Mouse (Mus musculus) liver, embryonic 11.5 days (tissue): ENCODE data around the gene Cep104. TPM values are rescaled to one million over a fixed set of nuclear protein-coding genes. Genes with fewer than 3 reads are reported as not detected.

Source experiments
- ATAC-seq: fragments of 200-750 bp; cut with Nextera tagmentation; replicated peaks from 2 replicates; pipeline ENCODE4 v1.8.0; 2017; ENCODE audit warnings: moderate number of reproducible peaks, mild to moderate bottlenecking, moderate TSS enrichment, moderate library complexity; ENCODE audit not compliant: low FRiP score
- DNase-seq: peaks from one replicate; pipeline ENCODE4 v3.0.0-alpha.2; 2017; ENCODE audit warnings: low spot score
- H3K27ac ChIP-seq: fragments of 300-500 bp; sonication (generic); 2 replicates; pipeline ENCODE4 v1.5.1; 2014; ENCODE audit warnings: mild to moderate bottlenecking, low read depth, low read length, control low read depth
- H3K27me3 ChIP-seq: fragments of 300-500 bp; sonication (generic); replicated peaks from 2 replicates; pipeline ENCODE4 v1.6.1; 2014; ENCODE audit warnings: low read length, mixed read lengths; ENCODE audit not compliant: control insufficient read depth, insufficient read depth
- H3K36me3 ChIP-seq: fragments of 300-500 bp; sonication (generic); 2 replicates; pipeline ENCODE4 v1.6.1; 2014; ENCODE audit warnings: mild to moderate bottlenecking, low read length, moderate library complexity, mixed read lengths; ENCODE audit not compliant: control insufficient read depth, insufficient read depth
- H3K4me1 ChIP-seq: fragments of 300-500 bp; sonication (generic); replicated peaks from 2 replicates; pipeline ENCODE4 v1.6.1; 2014; ENCODE audit warnings: low read length, mixed read lengths; ENCODE audit not compliant: control insufficient read depth, insufficient read depth
- H3K4me2 ChIP-seq: fragments of 300-500 bp; sonication (generic); 2 replicates; pipeline ENCODE4 v1.6.1; 2014; ENCODE audit warnings: mild to moderate bottlenecking, control low read depth, moderate library complexity
- H3K4me3 ChIP-seq: fragments of 300-500 bp; sonication (generic); 2 replicates; pipeline ENCODE4 v1.5.1; 2014; ENCODE audit warnings: low read depth, low read length, control low read depth
- H3K9ac ChIP-seq: fragments of 300-500 bp; sonication (generic); 2 replicates; pipeline ENCODE4 v1.6.1; 2014; ENCODE audit warnings: low read depth, low read length, control low read depth
- H3K9me3 ChIP-seq: fragments of 300-500 bp; sonication (generic); 2 replicates; pipeline ENCODE4 v1.6.1; 2016; ENCODE audit warnings: low read length, inconsistent platforms, mixed read lengths; ENCODE audit not compliant: control insufficient read depth
- WGBS: fragments of 180-500 bp; shearing (Covaris S2); extraction: QIAGEN DNeasy Blood & Tissue Kit; methylation state at CpG from one replicate; pipeline ENCODE4 v1.1.7; 2014; 5-methylcytosine and 5-hydroxymethylcytosine counted together
- polyA plus RNA-seq: library from polyadenylated mRNA; unstranded; fragments of >200 nt; fragmentation: Nextera tagmentation; extraction: Ambion mirVana; gene quantifications from 2 replicates; pipeline ENCODE4 v1.2.1, GENCODE M21; 2014

Cep104 gene
- polyA plus RNA-seq, 1 experiment from 2014 or later = 14.3 TPM

GRCm38 (mm10) chr4:154023754-154024601 lies 49.0 kb downstream of the Cep104 start:
- WGBS = 3% methylated on average over 8 of the region's 8 CpGs
- Histone ChIP-seq H3K4me3 (peak overlapping the region; percentile 81), H3K4me1 (peaks cover 49% of the 10 kb centered on the region), H3K27me3 (no peaks in the 10 kb centered on the region), H3K27ac (peak overlapping the region; percentile 94), H3K4me2 (peak overlapping the region; percentile 88), H3K9me3 (no peaks in the 10 kb centered on the region), H3K9ac (peak overlapping the region; percentile 92), H3K36me3 (peaks cover 33% of the 10 kb centered on the region)
- peak; percentile 80 for DNase-seq
- peak; percentile 86 for ATAC-seq

GRCm38 (mm10) chr4:154024729-154025521 lies 49.9 kb downstream of the Cep104 start:
- peaks cover 24% of the 10 kb centered on the region for H3K36me3 ChIP-seq
- no peaks in the 10 kb centered on the region for H3K27me3 ChIP-seq
- DNase-seq = no peak
- H3K4me2 ChIP-seq = peak overlapping the region; percentile 88
- WGBS = 13% methylated on average over 17 of the region's 17 CpGs
- no peak for ATAC-seq
- peak overlapping the region; percentile 94 for H3K27ac ChIP-seq
- peak overlapping the region; percentile 81 for H3K4me3 ChIP-seq
- H3K9me3 ChIP-seq = no peaks in the 10 kb centered on the region
- H3K9ac ChIP-seq = peak overlapping the region; percentile 92
- H3K4me1 ChIP-seq = peaks cover 49% of the 10 kb centered on the region

DNA sequence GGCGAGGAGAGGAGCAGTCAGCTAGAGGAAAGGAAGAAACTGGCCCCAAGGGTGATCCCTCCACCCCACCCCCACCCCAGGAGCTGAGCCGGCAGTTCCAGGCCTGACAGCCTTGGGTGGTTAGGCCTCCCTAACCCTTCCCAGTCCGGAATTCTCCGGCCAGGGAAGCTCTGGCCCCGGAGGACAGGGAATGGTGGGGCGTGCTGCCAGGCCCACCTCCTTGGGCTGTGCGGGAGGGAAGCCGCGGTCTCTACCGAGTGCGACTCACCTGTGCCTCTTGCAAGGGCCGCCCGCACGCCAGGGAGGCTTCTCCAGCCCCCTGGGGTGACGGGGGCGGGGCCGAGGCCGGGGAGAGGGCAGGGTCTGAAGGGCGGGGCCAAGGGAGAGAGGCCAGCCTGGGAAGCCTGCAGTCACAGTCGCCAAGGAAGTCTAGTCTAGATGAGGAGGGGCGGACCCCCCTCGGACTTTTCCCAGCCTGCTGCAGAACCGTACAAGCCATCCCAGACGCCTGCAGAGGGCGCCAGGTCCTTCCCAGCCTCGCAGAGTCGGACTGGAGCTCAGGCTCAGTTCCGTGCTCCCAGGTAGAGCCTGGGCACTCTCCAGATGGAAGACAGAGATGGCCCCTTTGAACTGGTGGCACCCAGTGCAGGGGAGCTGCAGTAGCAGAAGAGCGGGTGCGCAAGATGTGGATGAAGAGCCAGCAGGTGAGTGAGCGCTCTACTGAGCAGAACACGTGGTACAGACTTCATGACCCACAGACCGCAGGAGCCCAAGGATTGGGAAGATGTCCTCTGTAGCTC lies 50.8 kb downstream of the Cep104 start, which contains the start of gene Smim1:
Gene Smim1 (minus strand): TSS at position 590 of the 800 bp plus-strand sequence.
- H3K27me3 ChIP-seq = no peaks in the 10 kb centered on the region
- H3K9me3 ChIP-seq = no peaks in the 10 kb centered on the region
- H3K4me3 ChIP-seq = peak within 1 kb of the TSS; percentile 81
- WGBS = 2% methylated on average over 33 of the region's 33 CpGs
- peak within 1 kb of the TSS; percentile 88 for H3K4me2 ChIP-seq
- peak within 1 kb of the TSS; percentile 94 for H3K27ac ChIP-seq
- DNase-seq (peak; percentile 87), ATAC-seq (peak; percentile 74)
- peaks cover 19% of the 10 kb centered on the region for H3K36me3 ChIP-seq
- H3K4me1 ChIP-seq = peaks cover 49% of the 10 kb centered on the region
- H3K9ac ChIP-seq = peak within 1 kb of the TSS; percentile 92

GRCm38 (mm10) chr4:154026441-154026761 lies 51.4 kb downstream of the Cep104 start:
- Histone ChIP-seq H3K4me2 (peak overlapping the region; percentile 88), H3K9ac (peak overlapping the region; percentile 92), H3K36me3 (peaks cover 14% of the 10 kb centered on the region), H3K27ac (peak overlapping the region; percentile 94; the same call in 1 of the 2 replicates), H3K27me3 (no peaks in the 10 kb centered on the region), H3K4me3 (peak overlapping the region; percentile 81), H3K4me1 (peaks cover 49% of the 10 kb centered on the region), H3K9me3 (no peaks in the 10 kb centered on the region)
- DNase-seq = no peak
- 18% methylated on average over 2 of the region's 2 CpGs for WGBS
- ATAC-seq = no peak

DNA sequence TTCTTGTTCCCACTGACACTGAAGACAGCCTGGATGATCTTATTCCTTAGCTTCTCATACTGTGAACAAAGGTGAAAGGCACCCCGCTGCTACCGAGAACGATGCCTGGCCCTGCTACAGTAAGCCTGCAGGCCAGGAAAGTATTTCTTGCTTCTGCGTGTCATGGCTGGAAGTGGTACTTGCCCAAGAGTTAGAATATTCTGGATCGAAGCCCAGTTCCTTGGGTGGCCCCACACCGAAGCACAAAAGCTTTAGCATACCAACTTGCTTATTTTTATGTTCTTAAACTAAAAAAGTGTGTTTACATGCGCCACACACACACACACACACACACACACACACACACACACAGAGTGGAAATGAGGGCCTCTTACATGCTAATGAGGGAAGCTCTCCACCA lies 53.1 kb downstream of the Cep104 start:
- Histone ChIP-seq H3K27me3 (no peaks in the 10 kb centered on the region), H3K9me3 (no peaks in the 10 kb centered on the region), H3K4me2 (no peak overlapping the region), H3K4me3 (no peak overlapping the region), H3K9ac (no peak overlapping the region), H3K36me3 (no peaks in the 10 kb centered on the region; the same call in 1 of the 2 replicates), H3K27ac (no peak overlapping the region), H3K4me1 (peaks cover 38% of the 10 kb centered on the region)
- 86% methylated on average over 7 of the region's 7 CpGs for WGBS
- ATAC-seq = no peak
- no peak for DNase-seq

GRCm38 (mm10) chr4:154028646-154029045 lies 53.7 kb downstream of the Cep104 start:
- H3K4me3 ChIP-seq = no peak overlapping the region

GRCm38 (mm10) chr4:154037123-154037522 lies 62.1 kb downstream of the Cep104 start:
- H3K4me2 ChIP-seq = no peak overlapping the region
- ATAC-seq = no peak
- H3K27me3 ChIP-seq = no peaks in the 10 kb centered on the region
- no peak overlapping the region for H3K4me3 ChIP-seq
- no peak overlapping the region for H3K27ac ChIP-seq
- H3K9ac ChIP-seq = no peak overlapping the region
- no peaks in the 10 kb centered on the region for H3K9me3 ChIP-seq
- H3K4me1 ChIP-seq = no peaks in the 10 kb centered on the region; the same call in 1 of the 2 replicates
- 41% methylated on average over 3 of the region's 3 CpGs for WGBS
- DNase-seq = no peak
- H3K36me3 ChIP-seq = no peaks in the 10 kb centered on the region

More at GRCm38 (mm10) chr4:154028646-154029045, 53.7 kb downstream of the Cep104 start:
- ATAC-seq (no peak), DNase-seq (no peak)
- Histone ChIP-seq H3K4me1 (peaks cover 32% of the 10 kb centered on the region), H3K9ac (no peak overlapping the region), H3K4me2 (no peak overlapping the region), H3K27ac (no peak overlapping the region), H3K27me3 (no peaks in the 10 kb centered on the region), H3K9me3 (no peaks in the 10 kb centered on the region), H3K36me3 (no peaks in the 10 kb centered on the region)

- Histone ChIP-seq H3K9me3 (no peaks in the 10 kb centered on the region), H3K27me3 (no peaks in the 10 kb centered on the region), H3K27ac (no peak within 1 kb of the TSS), H3K4me1 (no peaks in the 10 kb centered on the region), H3K4me3 (no peak within 1 kb of the TSS), H3K4me2 (no peak within 1 kb of the TSS), H3K36me3 (no peaks in the 10 kb centered on the region), H3K9ac (no peak within 1 kb of the TSS)
- DNase-seq = no peak
- ATAC-seq = no peak
- 84% methylated on average over 9 of the region's 9 CpGs for WGBS
Observed at GRCm38 (mm10) chr4:154042577-154042976, 67.6 kb downstream of the Cep104 start, which contains the start of gene Ccdc27. Ccdc27 (minus strand) TSS chr4:154042677.
